Mouse (Mus musculus) forebrain, embryonic 12.5 days (tissue): ENCODE measurements at regions not wholly inside any gene's neighbourhood (a gene's known extent, or its start where the extent isn't known, plus 50 kb on each side); places are given as distances from the start of the nearest gene placed in this dataset.
A peak's percentile ranks its signal among the peaks of the same experiment; 100 is the strongest.

Source experiments
- ATAC-seq: fragments of 200-750 bp; cut with Nextera tagmentation; 2 replicates; pipeline ENCODE4 v1.8.0; 2017; ENCODE audit warnings: moderate TSS enrichment; ENCODE audit not compliant: low FRiP score
- H3K27ac ChIP-seq: fragments of 300-500 bp; sonication (generic); 2 replicates; pipeline ENCODE4 v1.5.1; 2016; ENCODE audit warnings: mild to moderate bottlenecking
- H3K27me3 ChIP-seq: fragments of 300-500 bp; sonication (generic); 2 replicates; pipeline ENCODE4 v1.6.1; 2016; ENCODE audit warnings: mild to moderate bottlenecking
- H3K36me3 ChIP-seq: fragments of 300-500 bp; sonication (generic); replicated peaks from 2 replicates; pipeline ENCODE4 v1.6.1; 2016; ENCODE audit warnings: mild to moderate bottlenecking
- H3K4me1 ChIP-seq: fragments of 300-500 bp; sonication (generic); 2 replicates; pipeline ENCODE4 v1.6.1; 2016
- H3K4me2 ChIP-seq: fragments of 300-500 bp; sonication (generic); 2 replicates; pipeline ENCODE4 v1.6.1; 2016; ENCODE audit warnings: mild to moderate bottlenecking, moderate library complexity
- H3K4me3 ChIP-seq: fragments of 300-500 bp; sonication (generic); replicated peaks from 2 replicates; pipeline ENCODE4 v1.5.1; 2016; ENCODE audit warnings: mild to moderate bottlenecking
- H3K9ac ChIP-seq: fragments of 300-500 bp; sonication (generic); 2 replicates; pipeline ENCODE4 v1.6.1; 2016; ENCODE audit warnings: mild to moderate bottlenecking
- H3K9me3 ChIP-seq: fragments of 300-500 bp; sonication (generic); 2 replicates; pipeline ENCODE4 v1.6.1; 2016
- WGBS: fragments of 180-500 bp; shearing (Covaris S2); methylation state at CpG from one replicate; pipeline ENCODE4 v1.1.7; 2016; 5-methylcytosine and 5-hydroxymethylcytosine counted together

- peaks cover 66% of the 10 kb centered on the region for H3K4me1 ChIP-seq
These were observed 232.7 kb upstream of the Zmiz1 start for GRCm38 (mm10) chr14:25226155-25226839.

GRCm38 (mm10) chr14:25226840-25227506 is 232.0 kb upstream of the Zmiz1 start:
- Histone ChIP-seq H3K9ac (0 out of 2 replicates have a peak overlapping the region, but pooled peaks have one; percentile 5), H3K36me3 (no peaks in the 10 kb centered on the region), H3K9me3 (no peaks in the 10 kb centered on the region), H3K27me3 (peaks cover 4% of the 10 kb centered on the region; the same call in 1 of the 2 replicates), H3K27ac (peak overlapping the region; percentile 88), H3K4me3 (no peak overlapping the region), H3K4me2 (peak overlapping the region; percentile 15), H3K4me1 (peaks cover 70% of the 10 kb centered on the region)
- no peak for ATAC-seq
- WGBS, result 62% methylated on average over 7 of the region's 7 CpGs

More at GRCm38 (mm10) chr14:25226155-25226839, 232.7 kb upstream of the Zmiz1 start:
- WGBS, result 12% methylated on average over 11 of the region's 11 CpGs
- Histone ChIP-seq H3K27me3 (peaks cover 4% of the 10 kb centered on the region; the same call in 1 of the 2 replicates), H3K27ac (peak overlapping the region; percentile 88), H3K9ac (peak overlapping the region; percentile 5; the same call in 1 of the 2 replicates), H3K4me3 (no peak overlapping the region), H3K36me3 (no peaks in the 10 kb centered on the region), H3K4me2 (peak overlapping the region; percentile 15), H3K9me3 (no peaks in the 10 kb centered on the region)
- ATAC-seq, result peak; percentile 84

DNA sequence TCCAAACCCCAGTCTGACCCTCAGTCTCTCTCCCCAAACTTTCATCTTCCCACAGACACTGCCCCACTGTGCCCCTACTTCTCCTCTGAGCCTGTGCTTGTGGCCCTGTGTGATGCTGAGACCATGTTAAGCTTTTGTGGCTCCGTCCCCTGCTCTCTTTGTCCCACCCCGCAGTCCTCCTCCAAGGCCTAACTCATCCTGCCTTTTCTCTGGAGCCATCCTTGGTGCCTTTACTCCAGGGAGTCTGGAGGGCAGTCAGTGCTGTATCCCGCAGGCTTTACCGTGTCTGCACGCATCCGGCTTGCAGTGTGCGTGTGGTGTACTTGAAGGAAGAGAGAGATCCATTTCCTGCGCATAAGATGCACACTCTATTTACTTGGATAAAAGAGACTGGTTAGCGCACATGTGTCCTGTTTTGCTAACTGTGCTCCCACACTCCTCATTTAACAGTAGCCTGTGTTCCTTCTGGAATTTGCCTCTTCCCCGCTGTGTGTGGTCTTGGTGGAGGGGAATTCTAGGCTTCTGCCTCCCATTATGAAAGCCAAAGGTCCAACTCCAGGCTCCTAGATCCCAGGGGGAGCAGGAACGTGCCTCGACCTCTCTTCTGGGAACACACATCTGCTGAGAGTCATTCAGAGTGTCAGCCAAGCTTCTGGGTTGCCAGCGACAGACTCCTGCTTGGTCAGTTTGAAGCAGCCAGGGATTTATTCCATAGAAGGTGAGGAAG is 230.5 kb upstream of the Zmiz1 start:
- no peaks in the 10 kb centered on the region for H3K9me3 ChIP-seq
- no peaks in the 10 kb centered on the region for H3K36me3 ChIP-seq
- 82% methylated on average over 13 of the region's 13 CpGs for WGBS
- H3K4me2 ChIP-seq, result no peak overlapping the region
- ATAC-seq, result no peak
- no peak overlapping the region for H3K9ac ChIP-seq
- no peak overlapping the region for H3K4me3 ChIP-seq
- H3K27me3 ChIP-seq, result peaks cover 4% of the 10 kb centered on the region; the same call in 1 of the 2 replicates
- peak overlapping the region; percentile 19; the same call in 1 of the 2 replicates for H3K27ac ChIP-seq
- H3K4me1 ChIP-seq, result peaks cover 64% of the 10 kb centered on the region

- peaks cover 67% of the 10 kb centered on the region for H3K4me1 ChIP-seq
- no peak overlapping the region for H3K4me3 ChIP-seq
- H3K4me2 ChIP-seq, result no peak overlapping the region
- peaks cover 4% of the 10 kb centered on the region; the same call in 1 of the 2 replicates for H3K27me3 ChIP-seq
- no peaks in the 10 kb centered on the region for H3K9me3 ChIP-seq
- no peak overlapping the region for H3K9ac ChIP-seq
- no peaks in the 10 kb centered on the region for H3K36me3 ChIP-seq
- H3K27ac ChIP-seq, result peak overlapping the region; percentile 38; the same call in 1 of the 2 replicates
- WGBS, result 59% methylated on average over 6 of the region's 6 CpGs
- no peak for ATAC-seq
These were observed 229.4 kb upstream of the Zmiz1 start for GRCm38 (mm10) chr14:25229569-25229968.

DNA sequence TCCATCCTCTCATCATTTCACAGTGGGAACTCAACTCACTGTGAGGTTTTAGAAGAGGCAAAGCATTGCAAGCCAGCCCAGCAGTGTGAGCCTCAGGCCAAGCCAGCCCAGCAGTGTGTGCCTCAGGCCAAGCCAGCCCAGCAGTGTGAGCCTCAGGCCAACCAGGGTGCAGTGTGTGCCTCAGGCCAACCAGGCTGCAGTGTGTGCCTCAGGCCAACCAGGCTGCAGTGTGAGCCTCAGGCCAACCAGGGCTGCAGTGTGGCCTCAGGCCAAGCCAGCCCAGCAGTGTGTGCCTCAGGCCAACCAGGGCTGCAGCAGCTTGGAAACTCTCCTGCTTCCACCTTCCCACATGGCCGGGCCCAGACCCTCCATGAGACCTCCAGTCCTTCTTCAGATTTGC is 227.1 kb upstream of the Zmiz1 start:
- Histone ChIP-seq H3K4me2 (no peak overlapping the region), H3K9me3 (no peaks in the 10 kb centered on the region), H3K9ac (no peak overlapping the region), H3K27ac (no peak overlapping the region), H3K4me1 (peaks cover 55% of the 10 kb centered on the region), H3K36me3 (no peaks in the 10 kb centered on the region), H3K27me3 (peaks cover 4% of the 10 kb centered on the region; the same call in 1 of the 2 replicates), H3K4me3 (no peak overlapping the region)
- 69% methylated on average over 1 of the region's 1 CpGs for WGBS
- no peak for ATAC-seq

DNA sequence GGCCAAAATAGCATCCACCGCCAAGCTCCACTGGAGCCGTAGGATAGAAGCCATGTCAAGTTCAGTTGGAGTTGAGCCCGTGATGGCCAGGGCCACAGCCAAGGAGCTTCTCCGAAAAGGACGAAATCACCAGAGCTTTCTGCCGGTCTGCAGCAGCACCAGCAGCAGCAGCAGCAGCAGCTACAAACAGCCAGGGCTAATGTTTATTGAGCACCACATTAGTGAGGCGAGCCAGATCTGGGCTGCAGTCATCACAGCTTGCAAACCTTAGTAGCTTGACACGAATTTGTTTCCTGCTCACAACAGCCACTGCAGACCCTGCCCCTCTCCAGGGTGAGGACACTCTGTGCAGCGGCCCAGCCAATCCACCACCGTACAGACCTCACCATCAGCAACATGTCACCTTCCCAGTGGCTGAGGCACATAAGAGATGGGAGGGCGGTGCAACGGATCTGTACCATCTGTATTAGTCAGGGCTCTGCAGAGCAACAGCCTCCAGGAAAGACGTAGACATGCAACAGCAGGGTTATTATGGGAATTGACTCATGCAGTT is 222.5 kb upstream of the Zmiz1 start:
- no peak overlapping the region for H3K4me2 ChIP-seq
- no peak overlapping the region for H3K27ac ChIP-seq
- no peak overlapping the region for H3K4me3 ChIP-seq
- peaks cover 19% of the 10 kb centered on the region for H3K4me1 ChIP-seq
- no peak overlapping the region for H3K9ac ChIP-seq
- 85% methylated on average over 13 of the region's 13 CpGs for WGBS
- no peaks in the 10 kb centered on the region for H3K36me3 ChIP-seq
- H3K27me3 ChIP-seq, result no peaks in the 10 kb centered on the region
- ATAC-seq, result no peak
- no peaks in the 10 kb centered on the region for H3K9me3 ChIP-seq

DNA sequence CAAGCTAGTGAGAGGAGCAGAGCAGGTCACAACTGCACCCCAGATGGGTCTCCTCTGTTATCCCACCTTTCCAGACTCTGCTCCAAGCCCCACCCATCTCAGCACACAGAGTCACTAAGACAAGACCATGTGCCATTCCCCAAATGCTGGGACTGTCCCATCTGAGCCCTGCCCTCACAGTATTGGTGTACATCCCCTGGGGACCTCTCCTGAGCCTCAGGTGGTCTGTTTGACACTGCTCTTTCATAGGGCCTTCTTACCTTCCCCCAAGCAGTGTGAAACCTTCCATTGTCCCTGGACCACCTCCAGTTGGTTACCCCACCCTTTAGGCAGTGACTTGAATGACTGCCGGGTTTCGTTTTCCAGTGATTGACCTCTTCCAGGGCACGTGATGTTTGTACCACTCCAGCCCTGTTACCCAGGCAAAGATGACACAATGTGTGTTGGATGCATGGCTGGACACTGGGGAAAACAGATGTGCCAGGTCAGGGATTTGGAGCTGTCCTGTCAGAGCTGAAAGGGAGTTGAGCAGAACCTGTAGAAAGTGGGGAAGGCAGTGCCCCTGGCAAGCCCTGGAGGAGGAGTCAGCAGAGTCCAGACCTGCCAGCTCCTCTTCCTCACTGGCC is 219.5 kb upstream of the Zmiz1 start:
- Histone ChIP-seq H3K27me3 (no peaks in the 10 kb centered on the region), H3K9ac (no peak overlapping the region), H3K4me2 (no peak overlapping the region), H3K9me3 (no peaks in the 10 kb centered on the region), H3K4me3 (no peak overlapping the region), H3K27ac (no peak overlapping the region), H3K4me1 (peaks cover 22% of the 10 kb centered on the region), H3K36me3 (no peaks in the 10 kb centered on the region)
- no peak for ATAC-seq
- WGBS, result 74% methylated on average over 3 of the region's 3 CpGs

GRCm38 (mm10) chr14:25242753-25243152 is 216.2 kb upstream of the Zmiz1 start:
- ATAC-seq, result no peak

GRCm38 (mm10) chr14:25243289-25243688 is 215.7 kb upstream of the Zmiz1 start:
- no peak overlapping the region for H3K4me2 ChIP-seq
- 31% methylated on average over 4 of the region's 4 CpGs for WGBS
- no peak overlapping the region for H3K9ac ChIP-seq
- H3K4me3 ChIP-seq, result no peak overlapping the region
- no peaks in the 10 kb centered on the region for H3K36me3 ChIP-seq
- no peaks in the 10 kb centered on the region for H3K9me3 ChIP-seq
- no peak for ATAC-seq
- peaks cover 12% of the 10 kb centered on the region for H3K4me1 ChIP-seq
- no peaks in the 10 kb centered on the region for H3K27me3 ChIP-seq
- H3K27ac ChIP-seq, result no peak overlapping the region

More at GRCm38 (mm10) chr14:25242753-25243152, 216.2 kb upstream of the Zmiz1 start:
- H3K9ac ChIP-seq, result no peak overlapping the region
- no peak overlapping the region for H3K27ac ChIP-seq
- H3K4me1 ChIP-seq, result peaks cover 12% of the 10 kb centered on the region
- no peaks in the 10 kb centered on the region for H3K9me3 ChIP-seq
- 91% methylated on average over 5 of the region's 5 CpGs for WGBS
- no peak overlapping the region for H3K4me3 ChIP-seq
- no peaks in the 10 kb centered on the region for H3K27me3 ChIP-seq
- H3K4me2 ChIP-seq, result no peak overlapping the region
- no peaks in the 10 kb centered on the region for H3K36me3 ChIP-seq

GRCm38 (mm10) chr14:25243698-25244097 is 215.3 kb upstream of the Zmiz1 start:
- 65% methylated on average over 5 of the region's 5 CpGs for WGBS
- Histone ChIP-seq H3K36me3 (no peaks in the 10 kb centered on the region), H3K4me1 (peaks cover 12% of the 10 kb centered on the region), H3K9me3 (no peaks in the 10 kb centered on the region), H3K27me3 (no peaks in the 10 kb centered on the region), H3K4me3 (no peak overlapping the region), H3K27ac (no peak overlapping the region), H3K9ac (no peak overlapping the region), H3K4me2 (no peak overlapping the region)
- ATAC-seq, result no peak

GRCm38 (mm10) chr14:25244841-25245240 is 214.1 kb upstream of the Zmiz1 start:
- WGBS, result 92% methylated on average over 6 of the region's 6 CpGs
- no peak overlapping the region for H3K4me2 ChIP-seq
- peaks cover 12% of the 10 kb centered on the region for H3K4me1 ChIP-seq
- H3K4me3 ChIP-seq, result no peak overlapping the region
- no peak overlapping the region for H3K27ac ChIP-seq
- no peaks in the 10 kb centered on the region for H3K9me3 ChIP-seq
- ATAC-seq, result no peak
- H3K27me3 ChIP-seq, result no peaks in the 10 kb centered on the region
- H3K9ac ChIP-seq, result no peak overlapping the region
- no peaks in the 10 kb centered on the region for H3K36me3 ChIP-seq

DNA sequence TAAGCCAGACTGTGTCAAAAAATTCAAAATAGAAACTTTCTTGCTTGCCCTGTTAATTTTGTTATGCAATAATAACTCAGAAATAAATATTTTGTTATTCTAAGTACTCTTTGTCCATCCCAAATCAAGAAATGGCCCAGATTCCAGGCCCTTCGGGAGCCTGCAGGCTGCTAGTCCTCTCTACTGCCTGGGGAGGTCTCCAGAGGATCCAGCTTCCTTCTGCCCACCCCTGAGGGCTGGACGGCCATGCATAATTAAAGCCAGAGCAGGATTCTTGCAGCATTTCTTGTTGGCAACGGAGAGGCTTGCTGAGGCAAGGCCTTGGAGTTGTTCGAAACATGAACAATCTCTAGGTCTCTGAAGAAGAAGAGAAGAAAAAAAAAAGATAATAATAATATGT is 213.3 kb upstream of the Zmiz1 start:
- Histone ChIP-seq H3K9me3 (no peaks in the 10 kb centered on the region), H3K4me2 (no peak overlapping the region), H3K36me3 (no peaks in the 10 kb centered on the region), H3K4me1 (peaks cover 12% of the 10 kb centered on the region), H3K27me3 (no peaks in the 10 kb centered on the region), H3K4me3 (no peak overlapping the region), H3K27ac (no peak overlapping the region), H3K9ac (no peak overlapping the region)
- ATAC-seq, result no peak
- WGBS, result 74% methylated on average over 4 of the region's 4 CpGs
